Mouse (Mus musculus): Measurements from ENCODE around the gene Scmh1.
A peak's percentile ranks its signal among the peaks of the same experiment; 100 is the strongest.

The Scmh1 gene

GRCm38 (mm10) chr4:120544896-120545295 lies 139.8 kb downstream of the Scmh1 start:
- DNase-seq (ENCODE audit: low spot score in 2 of 2): no peak

- no peak for DNase-seq (ENCODE audit: low spot score in 2 of 2)
These were observed 151.5 kb downstream of the Scmh1 start for GRCm38 (mm10) chr4:120556592-120556991.

DNA sequence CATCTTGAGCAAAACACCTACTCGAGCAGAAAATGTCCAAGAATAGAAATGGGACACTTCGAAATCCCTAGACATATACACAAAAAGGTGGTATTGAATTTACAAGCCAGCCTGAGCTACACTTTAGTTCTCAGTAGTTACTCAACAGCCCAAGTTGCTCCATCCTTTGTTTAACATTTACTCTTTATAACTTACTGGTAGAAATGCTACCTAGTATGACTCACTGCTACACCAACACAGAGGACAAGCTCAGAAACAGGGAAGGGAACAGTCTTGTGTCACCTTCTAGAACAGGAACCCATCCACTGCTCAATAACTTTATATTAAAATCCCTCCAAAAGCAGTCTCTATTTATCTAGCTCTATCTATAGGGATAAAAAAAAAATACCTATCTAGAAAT lies 160.6 kb downstream of the Scmh1 start:
- DNase-seq (ENCODE audit: low spot score in 2 of 2): no peak

GRCm38 (mm10) chr4:120568005-120568404 lies 162.9 kb downstream of the Scmh1 start:
- DNase-seq (ENCODE audit: low spot score in 2 of 2): no peak

- no peak for DNase-seq (ENCODE audit: low spot score in 2 of 2)
These were observed 163.9 kb downstream of the Scmh1 start for GRCm38 (mm10) chr4:120569025-120569424.

DNA sequence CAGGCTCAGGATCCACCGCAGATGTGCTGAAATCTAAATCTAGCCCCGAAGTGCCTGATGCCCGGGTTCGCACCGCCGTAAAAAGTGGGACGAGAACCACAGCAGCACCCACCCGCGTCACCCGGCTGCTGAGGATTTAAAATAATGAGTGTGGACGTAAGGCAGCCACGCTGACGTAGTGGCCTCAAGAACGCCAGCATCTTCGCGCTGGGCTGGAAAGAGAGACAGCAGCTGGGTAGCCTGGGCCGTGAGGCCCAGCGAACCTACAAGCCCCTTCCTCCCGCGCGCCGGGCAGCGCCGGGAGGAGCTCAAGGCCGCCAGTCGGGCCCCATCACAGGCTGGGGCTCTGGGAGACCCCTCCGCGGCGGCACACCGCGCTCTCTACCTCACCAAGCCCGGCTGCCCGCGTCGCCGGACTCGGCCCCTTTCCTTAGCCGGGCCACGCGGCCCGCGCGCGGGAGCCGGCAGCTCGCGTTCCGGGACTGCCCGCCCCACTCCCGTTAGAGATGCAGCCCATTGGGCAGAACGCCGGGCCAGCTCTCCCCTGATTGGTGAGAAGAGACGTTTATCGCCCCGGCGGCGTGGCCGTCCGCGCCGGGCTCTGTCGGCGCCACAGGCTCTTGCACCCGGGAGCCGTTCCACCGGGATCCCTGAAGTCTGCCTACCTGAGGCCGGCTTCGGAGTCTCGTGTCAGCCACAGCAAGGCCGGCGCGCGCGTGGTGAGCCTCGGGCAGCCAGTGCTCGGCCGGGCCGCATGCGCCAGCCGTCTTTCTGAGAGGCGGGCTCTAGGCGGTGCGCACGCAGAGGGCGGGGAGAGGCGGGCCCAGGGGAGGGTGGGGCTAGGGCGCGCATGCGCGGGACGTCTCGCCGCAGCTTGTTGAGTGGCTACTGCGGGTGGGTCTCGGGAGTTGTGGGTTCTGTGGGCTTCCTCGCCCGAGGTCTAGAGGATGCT lies 164.7 kb downstream of the Scmh1 start, which contains the start of gene Ctps:
Gene Ctps, minus strand, starts transcription at position 791 of the 952 bp plus-strand sequence.
- DNase-seq (ENCODE audit: low spot score in 2 of 2): peak; percentile 87 to 89

DNA sequence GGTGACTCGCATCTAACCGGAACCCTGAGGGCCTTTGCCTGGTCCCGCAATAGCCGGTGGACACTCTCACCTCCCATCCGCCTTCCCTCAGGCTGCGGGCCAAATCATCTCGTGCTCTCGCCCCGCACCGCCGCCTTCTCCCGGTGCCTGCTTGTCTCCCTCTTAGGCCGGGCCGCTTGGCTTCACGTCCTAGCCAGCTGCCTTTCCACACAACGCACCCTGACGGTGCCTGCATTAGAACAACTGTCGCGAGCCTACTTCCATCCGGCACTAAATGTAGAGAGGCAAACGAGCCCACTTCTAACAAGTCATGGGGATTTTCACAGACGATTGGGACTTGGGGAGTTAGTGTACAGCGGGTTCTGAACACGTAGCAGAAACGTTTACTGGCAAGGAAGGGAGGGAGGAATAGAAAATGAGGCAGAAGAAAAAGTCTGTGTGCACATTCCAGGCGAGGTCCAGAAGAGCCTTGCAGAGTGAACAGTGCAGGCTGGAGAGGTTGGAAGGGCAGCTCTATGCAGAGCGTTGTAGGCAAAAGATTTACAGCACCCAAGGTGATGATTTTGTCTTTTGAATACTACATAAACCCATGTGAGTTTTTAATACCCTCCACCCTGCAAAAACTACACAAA lies 165.5 kb downstream of the Scmh1 start:
- DNase-seq (ENCODE audit: low spot score in 2 of 2): no peak

DNA sequence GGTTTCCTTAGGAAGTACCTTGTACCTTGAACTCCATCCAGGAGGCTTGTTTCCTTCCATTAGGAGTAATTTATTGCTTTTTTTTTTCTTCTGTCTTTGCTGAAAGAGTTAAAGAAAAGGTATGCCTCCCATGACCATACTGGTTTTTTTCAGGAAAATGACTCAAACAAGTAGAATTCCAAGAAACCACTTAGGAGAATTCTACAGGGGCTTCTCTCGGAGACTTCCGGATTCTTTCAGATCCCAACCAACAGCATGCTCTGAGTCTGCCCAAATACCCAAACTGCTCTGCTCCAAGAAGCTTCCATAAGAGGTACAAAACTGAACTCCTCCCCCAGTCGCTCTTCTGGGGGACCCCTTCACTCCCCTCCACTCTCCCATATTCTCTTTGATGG lies 166.0 kb downstream of the Scmh1 start:
- no peak for DNase-seq (ENCODE audit: low spot score in 2 of 2)

DNA sequence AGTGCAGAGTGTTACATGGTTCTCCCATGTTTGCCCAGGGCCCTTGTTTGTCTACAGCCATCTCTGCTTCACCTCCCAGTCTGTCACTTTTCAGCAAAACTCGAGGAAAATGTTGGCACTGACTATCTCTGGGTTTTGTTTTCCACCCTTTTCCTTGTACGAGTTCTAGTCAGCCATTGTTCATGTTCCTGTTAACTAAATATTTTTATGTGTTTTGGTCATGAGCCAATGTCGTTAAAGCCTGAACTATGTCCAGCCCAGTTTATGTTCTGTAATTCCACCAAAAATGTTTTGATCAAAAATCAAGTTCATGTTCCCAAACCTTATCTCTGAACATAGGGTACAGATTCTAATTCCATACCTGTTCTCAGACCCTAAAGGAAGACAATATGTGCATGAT lies 166.6 kb downstream of the Scmh1 start:
- no peak for DNase-seq (ENCODE audit: low spot score in 2 of 2)
